Comparison of ENCODE assay signal across 9 mouse cellular contexts in genomic region chr13:92041584-92042563, GRCm38 (mm10).
A peak's percentile ranks its signal among the peaks of the same experiment; 100 is the strongest.
DNase-seq lines count a peak whose midpoint lies in the region; ATAC-seq and TF ChIP-seq lines count a peak whose summit lies in the region.
"Had no signal": no experiment of that assay in that cellular context is flagged by ENCODE, and none has a peak within 500 bp of the region (broad histone marks: within the 10 kb centered on the region; RNA-seq: fewer than 3 reads in every experiment).

No protein-coding gene starts in this region.

- peak; percentile 51; the same call in 1 of the 2 replicates for ATAC-seq in kidney, embryonic 16.5 days (ENCODE audit: low FRiP score, low TSS enrichment)
- peak; percentile 73 for ATAC-seq in forebrain, embryonic 11.5 days (replicated peaks; ENCODE audit: low FRiP score)
- ATAC-seq in intestine, postnatal 0 days = peak; percentile 95
- ATAC-seq in megakaryocyte-erythroid progenitor cell, adult 5-6 weeks (replicated peaks; ENCODE audit: low FRiP score, low TSS enrichment, poor library complexity, severe bottlenecking) = no peak

- no peaks in the 10 kb centered on the region for H3K36me3 ChIP-seq in kidney, embryonic 16.5 days (ENCODE audit: insufficient read depth, low read length)
- H3K36me3 ChIP-seq in forebrain, embryonic 11.5 days (ENCODE audit: control insufficient read depth, insufficient read depth, low read length) = no peaks in the 10 kb centered on the region
- no peaks in the 10 kb centered on the region for H3K36me3 ChIP-seq in intestine, postnatal 0 days (ENCODE audit: control insufficient read depth, insufficient read depth)

- WGBS in kidney, embryonic 16.5 days = 44% methylated on average over 8 of the region's 8 CpGs
- 40% methylated on average over 8 of the region's 8 CpGs for WGBS in forebrain, embryonic 11.5 days
- 27% methylated on average over 8 of the region's 8 CpGs for WGBS in intestine, postnatal 0 days

- no peak for TF ChIP-seq CTCF in intestine, postnatal 0 days (IDR thresholded peaks at IDR 0.05; ENCODE audit: low read depth)
- TF ChIP-seq CTCF in left cerebral cortex, adult 2 months (IDR thresholded peaks at IDR 0.05) = no peak

- H3K4me2 ChIP-seq in kidney, embryonic 16.5 days (replicated peaks; ENCODE audit: low read depth, low read length) = no peak overlapping the region
- no peak overlapping the region for H3K4me2 ChIP-seq in forebrain, embryonic 11.5 days (ENCODE audit: low read depth, low read length, severe bottlenecking)
- peak overlapping the region; percentile 35 for H3K4me2 ChIP-seq in intestine, postnatal 0 days (replicated peaks; ENCODE audit: low read depth)

- peaks cover 3% of the 10 kb centered on the region for H3K4me1 ChIP-seq in kidney, embryonic 16.5 days (ENCODE audit: insufficient read depth, low read length)
- H3K4me1 ChIP-seq in forebrain, embryonic 11.5 days (replicated peaks; ENCODE audit: control insufficient read depth, insufficient read depth, low read length) = no peaks in the 10 kb centered on the region
- H3K4me1 ChIP-seq in intestine, postnatal 0 days (replicated peaks; ENCODE audit: control insufficient read depth, insufficient read depth, low read length) = peaks cover 14% of the 10 kb centered on the region; the same call in 1 of the 2 replicates

- intact Hi-C loops in left cerebral cortex, adult 2 months (cut with DNase I) = no loop called here

- no peak overlapping the region for H3K9ac ChIP-seq in kidney, embryonic 16.5 days (replicated peaks; ENCODE audit: low read length)
- H3K9ac ChIP-seq in forebrain, embryonic 11.5 days (ENCODE audit: low read length) = no peak overlapping the region
- H3K9ac ChIP-seq in intestine, postnatal 0 days (ENCODE audit: low read depth, low read length) = no peak overlapping the region

- DNase-seq in kidney, postnatal 36 days = no peak
- peak; percentile 33 for DNase-seq in forebrain, embryonic 11.5 days (ENCODE audit: low spot score)
- peak; percentile 63 for DNase-seq in retina, postnatal 1 day
- DNase-seq in right cerebral cortex, postnatal 25 days = no peak
- no peak for DNase-seq in left cerebral cortex, adult 2 months (ENCODE audit: extremely low spot score in 1 of 2, low spot score in 2 of 2)
- DNase-seq: liver had no signal

- H3K9me3 ChIP-seq in kidney, embryonic 16.5 days (ENCODE audit: low read length) = no peaks in the 10 kb centered on the region
- H3K9me3 ChIP-seq in forebrain, embryonic 11.5 days (ENCODE audit: control insufficient read depth, low read length) = no peaks in the 10 kb centered on the region
- no peaks in the 10 kb centered on the region for H3K9me3 ChIP-seq in intestine, postnatal 0 days (ENCODE audit: control insufficient read depth)

- H3K4me3 ChIP-seq in kidney, embryonic 16.5 days (ENCODE audit: low read length) = no peak overlapping the region
- H3K4me3 ChIP-seq in forebrain, embryonic 11.5 days (ENCODE audit: low read depth, low read length) = no peak overlapping the region
- H3K4me3 ChIP-seq in intestine, postnatal 0 days (ENCODE audit: low read depth, low read length) = no peak overlapping the region
- no peak overlapping the region for H3K4me3 ChIP-seq in left cerebral cortex, adult 2 months

- H3K27me3 ChIP-seq in kidney, embryonic 16.5 days (ENCODE audit: insufficient read depth, low read length) = no peaks in the 10 kb centered on the region
- no peaks in the 10 kb centered on the region for H3K27me3 ChIP-seq in forebrain, embryonic 11.5 days (ENCODE audit: control insufficient read depth, insufficient read depth, low read length)
- no peaks in the 10 kb centered on the region for H3K27me3 ChIP-seq in intestine, postnatal 0 days (replicated peaks; ENCODE audit: control insufficient read depth, insufficient read depth, low read length)

- no peak overlapping the region for H3K27ac ChIP-seq in kidney, embryonic 16.5 days (ENCODE audit: low read length)
- H3K27ac ChIP-seq in forebrain, embryonic 11.5 days (ENCODE audit: low read depth, low read length) = no peak overlapping the region
- peak overlapping the region; percentile 60 for H3K27ac ChIP-seq in intestine, postnatal 0 days (ENCODE audit: low read depth, low read length)
- no peak overlapping the region for H3K27ac ChIP-seq in left cerebral cortex, adult 2 months

Comparison
In these comparisons a context has a peak if more than half of its experiments do, and no peak if none do; other contexts are left out.
1. DNase-seq: peak in forebrain, embryonic 11.5 days (single experiment) and retina, postnatal 1 day (single experiment); none in kidney, postnatal 36 days (0 of 2), right cerebral cortex, postnatal 25 days (single experiment) and left cerebral cortex, adult 2 months (0 of 2).